Mouse (Mus musculus) thymus, postnatal 4 days (tissue): ENCODE measurements around the gene Faim2.

Source experiments
- DNase-seq: peaks from one replicate; pipeline ENCODE4 v3.0.0; 2021

Faim2 gene

DNA sequence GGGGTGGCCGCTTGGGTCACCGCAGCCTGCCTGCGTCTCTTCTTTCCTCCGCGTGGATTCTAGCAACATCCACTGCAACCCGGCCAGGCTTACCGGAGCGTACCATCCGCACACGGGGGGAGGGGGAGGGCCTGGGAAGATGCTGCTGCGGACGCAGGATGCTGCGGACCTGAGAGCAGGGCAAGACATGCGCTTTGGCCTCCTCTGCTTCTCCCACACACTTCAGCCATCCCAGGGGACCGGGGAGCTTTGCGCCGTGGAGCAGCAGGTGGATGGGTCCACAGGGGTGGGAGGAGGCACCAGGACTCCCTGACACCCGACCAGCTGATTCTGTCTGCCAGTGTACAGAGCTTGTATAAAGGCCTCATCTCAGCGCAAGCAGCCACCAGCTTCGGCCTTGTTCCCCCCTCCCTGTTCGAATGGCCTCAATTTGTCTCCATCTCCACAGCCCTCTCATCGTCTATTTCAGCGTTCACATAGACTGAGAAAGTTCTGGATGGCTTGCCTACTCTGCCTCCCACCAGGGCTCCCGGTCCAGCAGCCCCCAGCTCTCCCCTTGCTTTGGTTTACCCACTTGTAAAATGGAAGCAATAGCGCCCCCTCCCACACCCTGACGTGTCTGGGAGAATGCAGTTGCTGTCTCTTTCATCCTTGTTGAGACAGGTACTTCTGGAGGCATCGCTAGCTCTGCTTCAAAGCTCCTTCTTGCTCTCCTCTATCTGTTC is at the start of gene Faim2:
Gene Faim2, minus strand, starts transcription at position 537 of the 725 bp plus-strand sequence.
- DNase-seq, result no peak

DNA sequence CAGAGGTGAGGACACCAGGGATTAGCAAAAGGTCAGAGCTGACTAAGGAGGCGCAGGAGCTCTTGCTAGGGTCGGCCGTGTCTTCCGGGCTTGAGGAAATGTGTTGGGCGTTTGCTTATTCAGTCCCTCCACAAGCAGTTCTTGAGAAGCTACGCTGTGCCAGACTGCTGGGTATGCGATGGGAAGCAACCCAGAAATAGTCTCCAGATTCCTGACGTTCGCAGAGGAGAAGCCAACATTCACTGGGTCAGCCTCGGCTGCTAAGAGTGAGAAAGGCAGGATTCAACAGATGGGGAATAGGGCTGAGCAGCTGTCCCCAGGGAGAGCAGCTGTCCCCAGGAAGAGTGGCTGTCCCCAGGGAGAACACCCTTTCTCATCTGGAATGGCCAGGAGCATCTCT is 41.2 kb upstream of the Faim2 start:
- DNase-seq, result no peak

DNA sequence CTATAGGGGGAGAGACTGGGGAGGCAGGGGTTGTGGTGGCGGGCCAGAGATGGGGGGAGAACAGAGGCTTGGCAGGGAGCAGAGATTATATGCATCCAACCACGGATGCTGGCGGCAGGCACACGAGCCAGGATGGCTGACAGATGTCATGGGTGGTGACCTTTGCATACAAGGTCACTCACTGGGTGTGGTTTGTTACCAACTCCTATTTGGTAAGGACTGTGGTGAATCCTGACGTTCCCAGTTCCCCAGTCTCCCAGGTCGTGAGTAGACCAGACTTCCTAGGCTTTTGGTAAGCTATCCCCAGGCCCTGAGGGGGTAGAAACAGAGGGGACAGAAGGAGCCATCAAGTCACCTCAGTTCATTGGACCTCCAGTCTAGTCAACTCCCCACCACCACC is 40.7 kb upstream of the Faim2 start:
- no peak for DNase-seq

DNA sequence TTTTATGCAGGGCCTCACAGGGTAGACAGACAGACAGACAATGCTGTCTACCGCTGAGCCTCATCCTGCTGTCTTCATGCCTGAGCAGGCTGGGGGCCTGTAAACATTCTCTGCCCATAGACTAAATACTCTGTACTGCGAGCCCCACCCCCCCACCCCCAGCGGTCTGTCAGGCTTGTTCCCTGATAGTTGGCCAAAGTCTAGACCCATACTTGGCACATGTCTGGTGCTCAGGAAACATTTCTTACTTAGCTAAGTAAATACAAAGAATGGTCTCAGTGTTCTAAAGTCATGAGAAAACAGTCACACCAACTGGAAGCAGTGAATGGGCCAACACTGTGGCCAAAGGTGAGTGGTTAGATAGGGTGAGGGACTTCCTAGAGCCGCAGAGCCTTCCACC is 39.4 kb upstream of the Faim2 start:
- DNase-seq, result no peak

DNA sequence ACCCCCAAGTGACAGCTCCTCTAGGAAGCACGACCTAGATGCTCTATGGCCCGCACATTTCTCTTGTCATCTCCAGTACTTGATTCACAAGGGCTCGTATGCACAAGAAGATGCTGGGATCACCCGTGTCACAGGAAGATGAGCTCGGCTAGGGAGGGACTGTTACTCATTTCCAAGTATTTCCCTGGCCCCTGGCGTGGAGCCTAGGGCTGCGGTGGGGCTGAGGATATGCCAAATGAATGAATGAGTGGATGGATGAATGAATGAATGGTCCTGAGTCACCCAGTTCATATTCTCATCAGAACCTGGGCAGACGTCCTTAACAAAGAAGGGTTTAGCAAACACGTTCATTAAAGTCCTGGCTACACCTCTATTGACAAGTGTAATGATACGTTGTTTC is 32.3 kb upstream of the Faim2 start:
- no peak for DNase-seq

DNA sequence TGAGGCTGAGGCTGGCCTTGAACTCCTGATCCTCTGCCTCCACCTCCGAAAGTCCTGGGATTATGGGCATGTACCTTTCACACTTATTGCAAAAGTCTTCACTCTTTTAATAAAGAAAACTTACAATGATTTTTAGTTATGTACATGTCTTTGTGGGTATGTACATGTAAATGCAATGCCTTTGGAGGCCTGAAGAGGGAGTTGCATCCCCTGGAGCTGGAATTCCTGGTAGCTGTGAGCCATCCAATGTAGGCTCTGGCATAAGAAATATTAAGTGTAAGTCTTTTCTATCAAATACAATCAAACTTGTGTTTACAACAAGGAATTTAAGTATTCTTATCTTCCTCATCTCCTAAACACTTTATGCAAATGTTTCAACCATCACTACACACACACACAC is 31.0 kb upstream of the Faim2 start:
- DNase-seq, result no peak

DNA sequence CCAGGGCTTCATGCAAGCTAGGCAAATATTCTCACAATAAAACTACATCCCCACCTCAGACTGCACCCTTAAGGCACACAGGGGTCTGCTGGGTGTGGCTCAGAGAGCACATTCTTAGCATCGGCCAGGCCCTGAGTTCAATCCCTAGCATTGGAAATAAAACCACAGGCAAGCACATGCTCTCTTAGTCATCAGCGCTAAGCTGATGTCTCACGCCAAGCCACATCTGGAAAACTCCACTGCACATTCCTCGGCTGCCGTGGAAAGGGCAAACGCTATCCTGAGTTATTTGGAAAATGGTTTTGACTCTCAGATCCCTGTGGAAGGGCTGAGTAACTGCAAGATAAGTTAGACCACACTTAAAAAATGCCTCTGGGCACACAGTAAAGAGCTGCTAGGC is 25.8 kb upstream of the Faim2 start:
- no peak for DNase-seq

DNA sequence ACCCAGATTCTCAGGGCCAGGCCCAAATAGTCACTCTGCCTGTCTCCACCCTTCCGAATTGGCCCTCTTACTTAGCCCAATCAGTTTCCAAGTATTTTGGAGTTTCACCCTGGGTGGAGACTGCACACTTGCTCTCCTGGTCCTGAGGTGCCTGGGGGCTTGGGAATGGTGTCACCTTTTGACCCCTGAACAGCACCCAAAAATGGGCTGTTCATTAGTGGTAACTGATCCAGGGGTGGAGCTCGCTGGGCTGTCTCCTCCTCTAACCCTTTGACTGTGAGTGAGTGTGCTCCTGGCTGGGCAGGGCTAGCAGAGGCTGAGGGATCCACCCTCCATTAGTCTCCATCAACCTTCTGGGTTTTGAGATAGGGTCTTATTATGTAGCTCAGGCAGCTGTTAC is 21.9 kb upstream of the Faim2 start:
- no peak for DNase-seq

DNA sequence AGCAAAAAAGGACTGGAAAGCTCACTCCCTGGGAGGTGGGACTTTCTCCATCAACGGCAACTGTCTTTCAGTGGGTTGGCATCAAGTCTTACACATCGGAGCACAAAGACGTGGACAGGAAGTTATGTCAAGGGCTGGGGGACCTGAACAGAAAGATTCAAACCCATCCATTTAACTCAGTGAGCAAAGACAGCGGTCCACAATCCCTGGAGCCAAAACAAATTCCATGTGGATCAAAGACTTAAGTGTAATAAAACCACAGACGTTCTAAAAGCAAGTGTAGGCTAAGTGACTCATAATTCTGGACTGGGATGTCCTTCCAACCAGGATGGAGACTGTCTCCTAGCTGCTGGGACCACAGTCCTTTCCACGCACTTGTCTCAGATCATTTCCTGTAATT is 19.8 kb upstream of the Faim2 start:
- DNase-seq, result no peak

DNA sequence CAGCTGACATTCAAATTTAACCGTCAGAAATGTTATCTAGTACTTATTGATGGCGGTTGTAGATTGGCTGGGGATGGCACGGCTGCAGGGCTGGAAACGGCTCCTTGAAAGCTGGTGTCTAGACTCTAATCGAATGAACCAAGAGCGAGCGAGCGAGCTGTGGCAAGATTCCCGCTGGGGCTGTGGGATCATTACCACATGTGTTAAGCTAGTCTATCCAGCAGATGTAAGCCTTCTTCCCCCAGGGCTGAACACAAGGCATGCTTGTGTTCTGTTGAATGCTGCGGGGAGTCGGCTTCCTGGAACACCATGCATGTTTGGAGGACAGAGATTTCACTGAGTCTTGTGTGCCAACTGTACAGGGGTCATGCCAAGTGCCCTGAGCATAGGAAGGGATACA is 18.6 kb upstream of the Faim2 start:
- no peak for DNase-seq

DNA sequence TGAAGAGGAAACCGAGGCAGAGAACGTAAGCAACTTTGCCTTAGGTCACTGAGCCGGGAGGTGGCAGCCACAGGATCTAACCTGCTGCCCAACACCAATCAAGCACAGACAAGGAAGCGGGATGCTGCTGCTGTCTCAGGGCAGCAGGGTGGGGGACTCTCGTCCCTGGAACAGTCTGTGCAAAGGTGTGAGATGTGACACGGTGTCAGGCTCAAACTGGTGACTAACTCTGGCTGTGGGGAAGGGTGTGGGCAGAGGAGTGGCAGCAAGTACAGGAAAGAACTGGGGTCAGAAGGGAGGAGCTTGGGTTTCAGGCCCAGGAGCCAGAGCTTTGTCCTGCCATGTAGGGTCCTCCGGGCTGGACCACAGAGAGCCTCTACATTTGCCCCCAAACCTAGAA is 16.1 kb upstream of the Faim2 start:
- DNase-seq, result no peak

DNA sequence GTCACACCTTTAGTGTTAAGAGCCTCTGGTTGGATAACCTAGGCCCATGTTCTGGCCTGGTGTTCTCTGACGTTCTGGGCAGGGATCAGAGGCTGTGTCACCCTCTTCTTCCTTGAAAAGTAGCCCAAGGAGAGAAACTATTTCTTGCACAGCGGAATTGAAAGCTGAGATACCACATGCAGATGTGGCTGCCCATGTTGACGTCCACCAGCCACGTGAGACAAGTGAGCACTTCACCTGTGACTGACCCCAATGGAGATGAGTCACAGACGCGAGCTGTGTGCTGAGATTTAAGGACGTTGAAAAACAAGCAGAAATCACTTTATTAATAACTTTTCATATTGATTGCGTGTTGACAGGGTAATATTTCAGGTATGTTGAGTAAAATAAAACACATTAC is 11.9 kb upstream of the Faim2 start:
- DNase-seq, result no peak

DNA sequence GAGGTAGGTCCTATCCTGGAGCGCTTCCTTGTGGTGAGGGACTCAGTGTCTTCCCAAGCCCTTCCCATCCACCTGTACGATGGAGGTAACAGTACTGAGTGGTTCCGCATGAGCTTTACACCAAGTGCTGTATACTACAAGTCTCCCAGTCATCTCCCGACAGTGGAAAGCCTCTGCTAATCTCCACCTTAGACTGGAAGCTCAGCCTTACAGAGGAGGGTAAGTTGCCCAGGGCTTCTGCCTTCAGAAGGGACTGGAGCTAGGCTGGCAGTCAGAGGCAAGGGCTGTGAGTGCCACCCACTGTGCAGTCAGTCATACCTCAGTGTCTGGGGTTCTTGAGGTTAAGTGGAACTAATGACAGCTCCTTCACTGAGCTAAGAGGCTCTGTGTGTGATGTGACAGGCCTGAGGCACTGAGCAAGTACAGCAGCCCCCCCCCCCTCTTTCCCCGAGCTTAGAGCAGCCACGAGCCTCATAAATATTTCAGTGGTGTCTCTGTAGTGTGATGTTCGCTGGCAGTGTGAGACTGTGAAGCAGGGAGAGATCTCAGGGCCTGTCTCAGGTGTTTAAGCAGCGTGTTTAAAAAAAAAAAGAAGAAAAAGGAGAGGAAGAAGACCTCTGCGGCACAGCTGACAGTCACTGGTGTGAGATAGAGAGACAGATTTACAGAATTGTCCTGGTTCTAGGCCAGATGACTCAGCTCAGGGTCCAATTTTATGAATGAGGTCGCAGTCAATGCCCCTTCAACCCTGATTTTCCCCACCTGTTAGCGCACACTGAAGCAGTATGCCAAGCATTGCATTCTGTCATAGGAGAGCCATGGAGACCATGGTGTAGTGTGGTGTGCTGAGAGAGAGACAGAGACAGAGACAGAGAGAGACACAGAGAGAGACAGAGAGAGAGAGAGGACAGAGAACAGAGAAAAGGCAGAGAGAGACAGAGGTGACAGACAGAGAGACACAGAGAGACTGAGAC is 9.2 kb upstream of the Faim2 start:
- DNase-seq, result no peak

DNA sequence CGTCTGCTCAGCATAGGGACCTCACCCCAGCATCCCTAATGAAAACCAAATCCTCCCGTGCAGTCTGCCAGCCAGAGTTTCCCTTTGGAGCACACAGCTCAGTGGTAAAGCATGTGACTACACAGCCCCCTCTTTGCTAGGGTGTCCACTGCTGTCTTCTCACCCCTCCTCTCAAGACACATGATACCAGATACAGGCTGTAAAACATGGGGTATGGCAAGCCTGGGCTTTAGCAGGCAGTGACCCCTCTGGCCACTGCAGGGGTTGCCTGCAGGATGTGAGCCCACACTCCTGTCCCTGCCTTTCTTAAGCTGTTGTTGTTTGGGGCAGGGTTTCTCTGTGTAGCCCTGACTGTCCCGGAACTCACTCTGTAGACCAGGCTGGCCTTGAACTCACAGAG is 4.1 kb upstream of the Faim2 start:
- no peak for DNase-seq

DNA sequence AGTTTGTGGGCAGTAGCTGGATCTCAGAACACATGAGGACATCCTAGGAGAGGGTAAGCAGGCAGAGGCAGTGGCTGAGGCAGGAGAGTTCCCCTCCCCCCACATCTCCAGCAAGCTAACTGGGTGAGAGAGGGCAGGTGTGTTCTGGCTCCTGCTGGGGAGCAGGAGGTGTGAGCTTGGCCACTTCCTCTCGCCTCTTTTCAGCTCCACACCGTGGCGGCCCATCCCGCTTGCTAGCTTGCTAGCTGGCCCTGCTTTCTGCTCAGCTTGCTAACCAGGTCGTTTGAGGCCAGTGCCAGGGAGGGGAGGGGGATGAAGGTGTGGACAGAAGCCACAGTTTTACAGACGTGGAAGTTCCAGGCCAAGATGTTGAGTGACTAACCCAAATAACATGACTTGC is 3.2 kb upstream of the Faim2 start:
- DNase-seq, result peak; percentile 53

DNA sequence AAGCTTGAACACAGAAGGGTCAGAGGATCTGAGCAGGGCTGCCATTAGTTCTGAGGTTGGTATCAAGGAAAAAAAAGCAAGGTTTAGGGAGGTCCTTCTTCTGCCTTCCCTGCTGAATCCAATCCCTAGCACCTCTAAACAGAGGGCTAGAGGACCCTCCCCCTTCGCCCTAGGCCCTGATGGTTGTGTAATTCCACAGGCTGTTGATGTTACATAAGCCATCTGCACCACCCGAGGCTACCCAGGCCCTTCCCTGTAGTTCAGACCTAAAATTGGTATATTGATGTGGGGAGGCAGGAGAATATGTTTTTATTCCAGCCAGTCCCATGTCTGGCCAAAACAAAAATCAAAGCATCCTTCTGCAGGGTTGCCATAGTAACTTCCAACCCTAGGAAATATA is 1.3 kb downstream of the Faim2 start:
- no peak for DNase-seq

DNA sequence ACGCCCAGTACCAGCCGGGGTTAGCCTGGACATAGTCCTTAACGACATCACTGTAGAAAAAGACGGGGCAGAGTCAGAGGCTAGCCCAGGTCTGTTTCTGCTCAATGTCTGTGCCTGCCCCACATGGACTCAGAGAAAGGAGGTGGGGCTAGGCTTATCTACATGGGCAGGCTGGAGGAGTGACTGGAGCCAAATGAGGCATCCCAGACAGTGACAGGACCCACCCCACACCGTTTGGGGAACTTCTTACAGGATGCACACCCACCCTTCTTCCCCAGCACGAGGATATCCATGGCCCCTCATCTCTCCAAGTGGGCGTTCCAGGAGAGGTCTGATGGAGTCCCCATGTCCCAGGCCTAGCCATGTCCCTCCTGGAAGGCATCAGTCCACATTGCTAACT is 7.7 kb downstream of the Faim2 start:
- DNase-seq, result no peak

DNA sequence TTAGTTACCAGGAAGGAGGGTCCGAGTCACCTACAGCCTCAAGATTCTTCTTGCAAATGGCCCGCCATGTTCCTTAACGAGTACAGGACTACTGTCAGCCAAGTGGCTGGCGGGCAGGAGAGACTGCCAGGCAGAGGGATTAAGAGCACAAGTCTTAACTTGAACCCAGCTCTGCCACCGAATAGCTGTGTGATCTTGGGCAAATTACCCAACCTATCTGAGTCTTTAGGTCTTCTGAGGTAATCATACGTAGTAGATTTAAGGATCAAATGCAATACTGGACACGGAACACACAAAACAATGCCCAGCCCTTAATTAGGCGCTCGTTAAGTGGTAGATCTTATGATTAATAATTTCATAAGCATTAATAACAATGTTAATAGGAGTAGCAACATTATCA is 8.3 kb downstream of the Faim2 start:
- no peak for DNase-seq

DNA sequence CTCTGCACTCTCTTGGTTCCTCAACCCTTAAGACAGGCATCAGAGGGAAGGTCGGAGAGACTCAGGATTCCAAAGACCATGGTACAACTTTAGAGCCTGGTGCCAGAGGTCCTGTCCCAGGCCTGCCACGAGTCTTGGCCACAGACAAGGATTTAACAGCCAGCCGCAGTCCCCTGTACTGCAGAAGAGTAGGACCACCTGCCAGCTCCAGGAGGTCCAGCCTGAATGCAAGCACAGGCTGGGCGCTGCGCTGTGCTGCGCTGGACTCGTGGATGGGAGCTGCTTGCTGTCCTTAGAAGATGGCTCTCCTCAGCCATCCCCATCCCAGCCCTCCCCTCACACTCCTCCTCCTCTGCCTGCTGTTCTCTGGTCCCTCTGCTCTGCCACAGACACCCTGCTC is 10.2 kb downstream of the Faim2 start:
- no peak for DNase-seq

DNA sequence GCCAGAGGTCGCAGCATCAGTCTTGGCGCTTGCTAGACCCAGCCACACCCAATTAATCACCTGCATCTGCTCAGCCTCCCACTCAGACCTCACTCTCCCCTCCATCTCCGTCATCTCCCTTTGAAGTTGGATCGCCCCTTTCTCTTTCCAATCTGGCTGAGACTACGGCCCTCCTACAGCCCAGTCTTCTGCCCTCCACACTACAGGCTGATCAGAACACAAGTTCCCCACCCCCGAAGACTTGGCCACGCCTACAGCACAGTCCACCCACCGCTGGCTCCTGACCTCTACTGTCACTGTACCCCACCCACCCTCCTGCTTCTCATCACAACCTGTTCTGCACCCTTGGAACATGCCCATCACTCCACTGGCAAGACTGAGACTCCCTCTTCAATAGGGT is 11.2 kb downstream of the Faim2 start:
- no peak for DNase-seq

DNA sequence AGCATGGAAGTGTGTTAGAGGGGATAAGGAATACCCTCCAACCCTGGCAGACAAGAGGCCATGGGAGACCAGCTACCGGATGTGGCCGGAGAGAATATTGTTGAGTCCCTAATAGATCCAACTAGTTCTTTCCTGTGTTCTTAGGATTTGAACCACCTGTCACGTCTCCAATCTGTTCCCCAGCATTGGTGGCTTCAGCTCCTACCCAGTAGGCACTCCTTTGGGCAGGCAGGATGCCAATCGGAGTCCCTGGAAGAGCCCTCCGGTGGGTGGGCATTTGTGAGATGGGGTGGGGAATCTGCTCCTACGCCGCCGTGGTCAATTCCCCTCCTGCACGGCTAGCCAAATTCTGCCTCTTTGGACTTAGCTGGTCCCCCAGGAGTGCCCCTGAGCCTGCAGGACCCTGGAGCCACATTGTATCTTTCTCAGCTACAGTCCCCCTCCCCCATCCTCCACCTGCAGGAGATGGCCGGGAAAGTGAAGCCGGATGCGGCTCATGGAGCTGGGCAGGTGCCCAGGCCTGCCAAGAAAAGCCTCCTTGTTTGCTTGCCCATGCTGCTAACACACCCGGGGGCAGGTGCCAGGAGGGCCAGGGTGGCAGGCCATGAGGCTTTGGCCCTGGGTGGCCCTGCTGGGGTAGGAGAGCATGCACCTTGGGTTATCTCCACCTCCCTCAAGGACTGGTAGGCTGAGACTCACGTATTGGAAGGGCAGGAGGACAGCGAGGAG is 16.0 kb downstream of the Faim2 start:
- DNase-seq, result no peak

DNA sequence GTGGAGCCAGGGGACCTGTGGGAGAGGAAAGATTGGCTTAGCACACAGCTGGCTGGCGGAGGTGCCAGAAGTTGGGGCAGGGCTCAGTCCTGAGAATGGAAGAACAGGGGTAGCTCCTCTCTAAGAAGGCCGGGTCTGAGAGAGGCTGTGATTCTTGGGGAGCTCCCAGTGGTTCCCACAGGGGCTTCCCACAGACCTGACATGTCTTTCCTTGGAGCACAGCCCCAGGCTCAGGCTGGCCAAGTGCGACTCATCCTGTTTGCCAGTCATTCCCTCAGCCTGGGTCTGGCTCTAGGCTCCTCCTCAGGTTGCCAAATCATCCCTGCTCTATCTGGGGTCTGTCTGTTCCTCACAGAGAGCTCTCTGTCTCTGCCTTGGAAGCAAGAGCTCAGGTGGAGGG is 17.3 kb downstream of the Faim2 start:
- no peak for DNase-seq

DNA sequence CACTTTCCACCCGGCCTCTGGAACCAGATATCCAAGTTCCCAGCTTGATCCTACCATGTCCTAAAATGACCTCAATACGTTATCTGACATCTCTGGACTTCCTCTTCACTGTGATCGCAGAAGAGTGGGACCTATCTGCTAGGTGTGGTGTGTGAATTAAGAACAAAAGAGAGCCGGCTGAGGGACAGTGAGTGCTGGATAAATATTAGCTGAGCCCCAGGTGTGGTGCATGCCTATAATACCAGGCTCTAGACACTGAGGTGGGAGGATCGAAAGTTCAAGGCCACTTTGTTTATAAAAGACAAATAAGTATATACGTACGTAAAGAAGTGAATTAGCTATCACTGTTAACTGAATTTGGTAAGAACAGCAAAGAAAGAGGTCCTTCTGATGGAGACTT is 18.1 kb downstream of the Faim2 start:
- DNase-seq, result no peak
